Mouse (Mus musculus): ENCODE results near the gene Myo15b.

Gene Myo15b

DNA sequence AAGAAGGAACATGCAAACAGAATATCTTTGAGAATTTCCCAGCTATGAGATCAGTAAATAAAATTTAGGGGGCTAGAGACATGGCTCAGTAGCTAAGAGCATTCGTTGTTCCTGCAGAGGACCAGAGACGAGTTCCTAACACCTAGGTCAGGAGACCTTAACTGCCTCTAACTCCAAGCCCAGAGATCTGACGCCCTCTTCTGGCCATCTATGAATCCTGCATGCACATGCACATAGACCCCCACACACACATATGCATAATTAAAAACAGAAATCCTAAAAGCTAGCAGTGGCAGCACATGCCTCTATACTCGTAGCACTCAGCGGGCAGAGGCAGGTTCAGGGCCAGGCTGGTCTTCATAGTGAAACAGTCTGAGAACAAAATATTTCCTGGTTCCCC is 18.2 kb downstream of the Myo15b start:
- DNase-seq, result no peak

DNA sequence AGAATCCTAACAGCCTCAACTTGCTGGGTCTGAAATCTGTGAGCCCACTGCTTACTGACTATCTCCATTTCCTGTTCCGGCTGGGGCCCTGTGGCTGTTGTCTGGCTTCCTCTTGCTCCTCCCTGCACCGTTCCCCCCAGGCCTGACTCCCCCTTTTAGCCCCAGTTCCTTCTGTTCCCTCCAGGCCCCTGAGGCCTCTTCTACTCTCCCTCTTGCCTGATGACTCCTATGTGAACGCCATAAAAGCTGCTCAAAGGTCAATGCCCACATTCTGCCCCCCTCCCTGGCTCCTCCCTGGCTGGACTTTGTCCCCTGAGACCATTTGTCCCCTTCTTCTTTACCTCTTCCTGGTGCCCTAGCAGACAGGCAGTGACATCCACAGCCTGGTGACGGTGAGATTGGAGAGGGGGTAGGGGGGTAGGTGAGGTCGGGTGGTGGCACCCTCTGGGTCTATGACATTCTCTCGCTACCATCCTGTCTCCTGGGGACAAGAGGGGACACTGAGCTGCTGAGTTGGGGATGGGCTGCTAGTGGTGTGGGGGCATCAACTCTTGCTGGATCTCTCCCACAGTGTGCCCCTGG is 19.1 kb downstream of the Myo15b start:
- no peak for DNase-seq

GRCm38 (mm10) chr11:115878071-115878470 is 19.9 kb downstream of the Myo15b start:
- DNase-seq, result no peak

GRCm38 (mm10) chr11:115881002-115881401 is 22.8 kb downstream of the Myo15b start:
- no peak for DNase-seq

DNA sequence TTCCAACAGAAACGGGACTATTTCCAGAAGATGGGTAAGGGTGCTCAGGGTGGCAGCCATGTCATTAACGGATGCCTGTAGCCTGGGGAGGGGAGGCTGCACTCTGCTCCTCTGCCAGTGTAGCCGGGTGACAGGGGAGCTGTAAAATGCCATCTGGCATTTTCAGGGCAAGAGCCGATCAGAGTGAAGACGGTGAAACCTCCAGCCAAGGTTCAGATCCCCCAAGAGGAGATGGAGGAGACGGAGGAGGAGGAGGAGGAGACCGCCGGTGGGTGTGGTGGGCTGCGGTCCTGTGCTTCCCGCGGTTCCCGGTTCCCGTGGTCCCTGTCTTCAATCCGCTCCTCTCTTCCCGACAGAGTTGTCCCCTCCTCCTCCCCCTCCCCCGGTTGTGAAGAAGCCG is 25.0 kb downstream of the Myo15b start:
- DNase-seq, result no peak

GRCm38 (mm10) chr11:115884361-115884760 is 26.2 kb downstream of the Myo15b start:
- no peak for DNase-seq

GRCm38 (mm10) chr11:115885281-115885680 is 27.1 kb downstream of the Myo15b start:
- DNase-seq, result no peak

DNA sequence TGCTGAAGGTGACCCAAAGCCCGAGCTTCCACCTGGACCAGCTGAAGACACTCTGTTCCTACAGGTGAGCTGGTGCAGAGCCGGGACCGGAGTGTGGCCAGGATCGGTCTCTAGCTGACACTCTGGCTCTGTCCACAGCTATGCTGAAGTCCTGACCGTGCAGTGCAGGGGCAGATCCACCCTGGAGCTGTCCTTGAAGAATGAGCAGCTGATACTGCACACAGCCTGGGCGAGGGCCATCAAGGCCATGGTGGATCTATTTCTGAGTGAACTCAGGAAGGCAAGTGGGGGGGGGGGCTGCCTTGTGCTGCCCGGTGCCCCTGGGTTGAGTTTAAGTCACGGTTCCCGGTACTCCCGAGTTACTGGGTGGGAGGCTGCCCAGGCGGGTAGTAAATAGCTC is 28.2 kb downstream of the Myo15b start:
- no peak for DNase-seq

GRCm38 (mm10) chr11:115888020-115888419 is 29.8 kb downstream of the Myo15b start:
- DNase-seq, result no peak

DNA sequence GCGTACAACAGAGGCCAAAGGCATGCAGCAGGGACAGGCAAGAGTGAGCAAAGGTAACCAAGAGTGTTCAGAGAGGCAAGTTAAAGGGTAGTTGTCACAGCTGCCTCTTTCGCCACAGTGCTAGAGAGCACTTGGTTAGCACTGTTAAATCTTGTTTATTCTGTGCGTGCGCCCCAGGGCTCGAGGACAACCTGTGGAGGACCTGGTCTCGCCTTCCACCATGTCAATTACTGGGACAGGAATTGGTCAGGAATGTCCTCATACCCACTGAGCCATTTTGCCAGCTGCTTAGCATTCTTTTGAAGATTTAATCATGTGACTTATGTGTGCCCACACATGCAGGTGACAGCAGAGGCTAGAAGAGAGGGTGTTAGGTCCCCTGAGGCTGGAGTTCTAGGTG is 31.0 kb downstream of the Myo15b start:
- no peak for DNase-seq

DNA sequence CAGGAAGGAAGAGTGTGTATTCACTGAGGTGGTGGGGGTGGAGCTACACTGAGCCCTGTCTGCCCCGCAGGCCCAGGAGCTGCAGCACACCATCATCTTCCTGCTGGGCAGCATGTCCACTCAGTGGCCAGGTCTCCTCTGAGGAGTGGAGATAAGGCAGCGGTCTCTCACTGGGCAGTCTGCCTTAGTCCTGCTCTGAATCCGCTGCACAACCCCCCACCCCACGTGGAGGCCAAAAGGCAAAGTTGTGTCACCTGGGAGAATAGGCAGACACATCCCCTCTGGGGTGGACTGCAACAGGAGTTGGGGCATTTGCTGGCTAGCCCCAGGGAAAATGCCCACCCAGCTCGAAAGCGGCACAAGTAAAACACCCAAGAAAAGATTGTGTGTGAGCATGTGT is 34.0 kb downstream of the Myo15b start:
- DNase-seq, result no peak

DNA sequence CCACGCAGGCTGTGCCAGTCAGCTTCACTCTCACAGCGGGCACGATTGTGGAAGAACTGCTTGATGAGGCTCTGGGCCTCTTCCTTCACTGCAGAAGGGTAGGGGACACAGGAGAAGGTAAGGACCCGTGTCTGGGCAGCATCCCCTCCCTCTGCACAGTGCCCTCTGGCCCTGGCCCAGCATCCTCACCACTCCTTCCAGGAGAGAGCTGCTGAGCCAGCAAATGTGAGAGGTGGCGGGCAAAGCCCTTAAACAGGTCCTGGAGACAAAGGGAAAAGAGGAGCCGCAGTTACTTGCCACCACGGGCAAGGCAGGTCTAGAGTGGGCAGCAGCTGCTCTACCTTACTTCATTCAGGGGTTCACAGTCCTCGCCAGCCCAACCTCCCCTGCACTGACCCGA is 34.9 kb downstream of the Myo15b start:
- no peak for DNase-seq

GRCm38 (mm10) chr11:115894755-115895520 is 36.7 kb downstream of the Myo15b start:
- DNase-seq, result peak; percentile 13

DNA sequence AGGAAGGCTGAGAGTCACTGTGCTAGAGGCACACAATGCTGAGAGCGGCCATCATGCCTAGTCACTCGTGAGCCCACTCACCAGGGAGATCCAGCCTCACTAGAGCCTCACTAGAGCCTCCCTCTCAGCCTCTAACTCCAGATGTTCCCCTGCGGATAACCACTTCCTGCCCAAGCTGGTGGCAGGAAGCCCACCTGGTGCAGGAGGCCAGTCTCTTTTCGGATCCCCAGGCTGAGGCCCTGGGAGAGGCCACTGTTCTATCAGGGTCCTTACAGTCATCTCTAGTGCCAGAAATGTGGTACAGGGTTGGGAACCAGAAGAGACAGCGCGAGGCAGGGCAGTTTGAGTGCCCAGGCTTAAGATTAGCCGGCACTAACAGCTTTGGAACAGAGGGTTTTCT is 40.2 kb downstream of the Myo15b start:
- no peak for DNase-seq

- peak; percentile 69 for DNase-seq
Measured at GRCm38 (mm10) chr11:115898886-115899285, 40.7 kb downstream of the Myo15b start.

- DNase-seq, result no peak
Measured at GRCm38 (mm10) chr11:115899486-115900266, 41.5 kb downstream of the Myo15b start, which contains the start of gene Smim5. Gene Smim5, plus strand, starts transcription at chr11:115899966.

- DNase-seq, result no peak
Measured at GRCm38 (mm10) chr11:115900561-115901337, 42.5 kb downstream of the Myo15b start.

- no peak for DNase-seq
Measured at GRCm38 (mm10) chr11:115901338-115902161, 43.3 kb downstream of the Myo15b start.

DNA sequence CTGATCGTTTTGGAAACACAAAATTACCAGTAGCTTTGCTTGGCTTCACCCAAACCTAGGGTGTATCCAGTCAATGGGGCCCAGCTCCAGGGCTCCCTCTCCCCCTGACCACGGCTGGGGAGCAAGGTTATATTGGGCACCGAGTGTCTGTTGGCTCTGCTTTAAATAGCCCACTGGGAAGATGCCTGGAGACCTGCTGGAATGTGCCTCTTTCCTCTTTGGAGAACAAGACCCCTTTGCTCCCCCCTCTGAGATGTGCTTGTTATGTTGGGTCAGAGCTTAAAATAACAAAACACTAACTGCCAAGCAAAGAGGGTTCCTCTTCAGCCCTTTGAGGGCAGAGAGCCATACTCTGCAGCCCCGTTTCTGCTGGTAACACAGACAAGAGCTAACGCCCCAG is 44.0 kb downstream of the Myo15b start:
- DNase-seq, result no peak

GRCm38 (mm10) chr11:115902831-115903230 is 44.6 kb downstream of the Myo15b start:
- no peak for DNase-seq

GRCm38 (mm10) chr11:115903384-115904230 is 45.4 kb downstream of the Myo15b start:
- no peak for DNase-seq

Data from cerebellum, adult 8-10 months (tissue).